Mouse (Mus musculus): ENCODE data around the gene Ugt3a1. TPM values are rescaled to one million over a fixed set of nuclear protein-coding genes. Genes with fewer than 3 reads are reported as not detected.
"Not testable (repeated sequence)": the region's sequence is repeated elsewhere in the genome, so short reads cannot be mapped to it uniquely, and the experiment has no call there.

The Ugt3a1 gene
- total RNA-seq (2012; rRNA removed) = not detected in 2 replicates

DNA sequence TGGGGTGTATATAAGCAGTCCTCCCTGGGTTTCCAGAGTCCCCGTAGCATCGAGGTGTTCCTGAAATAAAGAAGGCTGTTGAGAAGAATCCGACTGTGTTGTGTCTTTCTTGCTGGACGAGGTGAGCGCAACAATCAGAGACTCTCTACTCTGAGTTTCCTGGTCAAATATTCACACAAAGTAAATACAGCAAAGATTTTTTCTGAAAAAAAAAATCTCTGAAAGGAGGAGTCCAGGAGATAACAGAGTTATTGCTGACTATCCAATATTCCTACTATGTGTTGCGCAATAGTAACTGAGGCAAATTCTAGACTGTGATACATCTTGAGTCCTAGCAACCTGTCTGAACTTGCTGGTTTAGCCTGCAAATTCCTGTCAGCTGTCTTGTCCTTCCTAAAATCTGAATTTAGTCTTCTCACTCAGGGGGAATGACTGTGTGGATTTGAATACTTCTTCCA, at the start of gene Ugt3a1:
TSS of gene Ugt3a1 (plus strand) at position 51 of the 458 bp plus-strand sequence.
- in situ Hi-C loops (cut with MboI; ENCODE audit: low sequenced_read_pairs in 2 of 2, unreplicated experiment in 2 of 2) = no loop called here
- Histone ChIP-seq H3K4me3 (ENCODE audit: insufficient read depth in 1 of 2, low read depth in 1 of 2, low read length in 2 of 2, poor library complexity in 1 of 2, severe bottlenecking in 1 of 2) (no peak within 1 kb of the TSS), H3K27ac (ENCODE audit: insufficient read depth, low read depth, low read length, poor library complexity, severe bottlenecking) (no peak within 1 kb of the TSS), H3K9ac (ENCODE audit: insufficient read depth, low read depth, low read length, poor library complexity, severe bottlenecking) (no peak within 1 kb of the TSS), H3K9me3 (ENCODE audit: control insufficient read depth, insufficient read depth, low read depth, low read length) (no peaks in the 10 kb centered on the region), H3K4me1 (ENCODE audit: control insufficient read depth in 2 of 2, insufficient read depth in 2 of 2, low read length in 2 of 2, poor library complexity in 1 of 2) (no peaks in the 10 kb centered on the region), H3K36me3 (ENCODE audit: control insufficient read depth, insufficient read depth, low read length, poor library complexity, severe bottlenecking) (no peaks in the 10 kb centered on the region)
- no peak for DNase-seq (ENCODE audit: low read depth, low spot score)
- no peak for TF ChIP-seq HCFC1 (IDR thresholded peaks at IDR 0.05; ENCODE audit: borderline replicate concordance, insufficient read depth, low read length)

DNA sequence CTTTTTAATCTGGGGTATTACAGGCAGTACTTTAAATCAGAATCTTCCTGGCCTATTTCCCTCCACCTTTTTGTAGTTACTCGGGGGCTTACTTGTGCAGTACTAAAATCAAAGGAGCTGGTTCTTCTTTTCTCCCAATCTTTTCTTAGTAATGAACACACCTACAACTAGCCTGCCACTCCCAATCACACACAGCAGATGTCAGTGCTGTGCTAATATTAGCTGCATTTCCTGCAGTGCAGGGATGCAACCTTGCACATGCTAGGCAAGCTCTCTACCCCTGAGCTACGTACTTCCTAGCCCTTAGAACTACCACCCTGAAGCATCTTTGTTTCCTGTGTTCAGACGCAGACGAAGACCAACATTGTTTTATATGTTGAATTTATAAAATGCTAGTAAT, 45.8 kb upstream of the Ugt3a1 start:
- H3K36me3 ChIP-seq (ENCODE audit: control insufficient read depth, insufficient read depth, low read length, poor library complexity, severe bottlenecking); in situ Hi-C loops (cut with MboI; ENCODE audit: low sequenced_read_pairs in 2 of 2, unreplicated experiment in 2 of 2): not testable (repeated sequence)

DNA sequence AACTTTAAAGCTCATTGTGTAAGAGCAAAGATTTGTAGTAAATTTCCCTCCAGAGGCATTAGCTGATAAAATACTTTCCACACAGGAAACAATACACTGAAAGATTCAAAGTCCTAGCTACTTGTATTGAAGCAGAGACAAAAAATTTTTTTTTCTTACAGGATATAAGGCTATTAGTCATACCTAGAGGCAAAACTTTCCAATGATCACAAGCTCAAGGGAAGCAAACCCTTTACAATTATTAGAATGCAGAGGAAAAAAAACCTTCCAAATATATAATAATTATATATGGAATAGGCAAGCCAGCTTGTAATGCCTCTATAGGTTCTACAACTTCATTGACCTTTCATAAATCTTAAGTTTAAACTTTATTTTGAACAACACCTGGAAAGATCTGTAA, 30.3 kb upstream of the Ugt3a1 start:
- TF ChIP-seq HCFC1 (IDR thresholded peaks at IDR 0.05; ENCODE audit: borderline replicate concordance, insufficient read depth, low read length) (no peak), MAFK (IDR thresholded peaks at IDR 0.05; ENCODE audit: insufficient read depth, low read depth, low read length) (no peak), ZC3H11A (IDR thresholded peaks at IDR 0.05; ENCODE audit: borderline replicate concordance, low read depth, low read length) (no peak), CHD2 (IDR thresholded peaks at IDR 0.05; ENCODE audit: low read depth, low read length) (no peak), ZNF384 (IDR thresholded peaks at IDR 0.05; ENCODE audit: low read depth, low read length) (no peak)
- in situ Hi-C loops (cut with MboI; ENCODE audit: low sequenced_read_pairs in 2 of 2, unreplicated experiment in 2 of 2) = no loop called here
- DNase-seq (ENCODE audit: low read depth, low spot score) = no peak
- Histone ChIP-seq H3K4me3 (ENCODE audit: insufficient read depth in 1 of 2, low read depth in 1 of 2, low read length in 2 of 2, poor library complexity in 1 of 2, severe bottlenecking in 1 of 2) (no peak overlapping the region), H3K4me1 (ENCODE audit: control insufficient read depth in 2 of 2, insufficient read depth in 2 of 2, low read length in 2 of 2, poor library complexity in 1 of 2) (no peaks in the 10 kb centered on the region), H3K9me3 (ENCODE audit: control insufficient read depth, insufficient read depth, low read depth, low read length) (no peaks in the 10 kb centered on the region), H3K36me3 (ENCODE audit: control insufficient read depth, insufficient read depth, low read length, poor library complexity, severe bottlenecking) (no peaks in the 10 kb centered on the region), H3K27ac (ENCODE audit: insufficient read depth, low read depth, low read length, poor library complexity, severe bottlenecking) (no peak overlapping the region), H3K9ac (ENCODE audit: insufficient read depth, low read depth, low read length, poor library complexity, severe bottlenecking) (no peak overlapping the region)

More for the DNA sequence above, 45.8 kb upstream of the Ugt3a1 start:
- not testable (repeated sequence) for H3K4me3 ChIP-seq (ENCODE audit: insufficient read depth in 1 of 2, low read depth in 1 of 2, low read length in 2 of 2, poor library complexity in 1 of 2, severe bottlenecking in 1 of 2); DNase-seq (ENCODE audit: low read depth, low spot score); H3K4me1 ChIP-seq (ENCODE audit: control insufficient read depth in 2 of 2, insufficient read depth in 2 of 2, low read length in 2 of 2, poor library complexity in 1 of 2); H3K27ac ChIP-seq (ENCODE audit: insufficient read depth, low read depth, low read length, poor library complexity, severe bottlenecking); H3K9ac ChIP-seq (ENCODE audit: insufficient read depth, low read depth, low read length, poor library complexity, severe bottlenecking); H3K9me3 ChIP-seq (ENCODE audit: control insufficient read depth, insufficient read depth, low read depth, low read length)

DNA sequence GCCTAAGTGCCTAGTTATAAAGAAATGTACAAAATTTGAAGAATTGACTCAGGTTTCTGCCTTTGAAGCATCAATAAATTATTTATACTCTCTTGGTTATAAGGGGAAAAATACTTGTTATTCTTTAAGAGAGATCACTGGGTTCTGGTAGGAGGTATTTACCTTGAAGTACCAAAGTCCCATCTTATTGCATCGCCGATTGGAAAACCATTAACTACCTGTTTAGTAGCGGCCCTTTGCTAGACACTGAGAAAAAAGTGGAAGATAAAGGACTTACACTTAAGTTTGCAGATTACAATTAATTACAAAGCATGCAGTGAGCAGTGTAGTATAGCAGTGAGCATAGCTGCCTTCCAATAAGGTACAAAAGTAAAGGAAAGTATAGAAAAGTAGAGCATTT, 23.8 kb upstream of the Ugt3a1 start:
- no peak for TF ChIP-seq MAFK (IDR thresholded peaks at IDR 0.05; ENCODE audit: insufficient read depth, low read depth, low read length)
- no peak for TF ChIP-seq ZNF384 (IDR thresholded peaks at IDR 0.05; ENCODE audit: low read depth, low read length)
- TF ChIP-seq ZC3H11A (IDR thresholded peaks at IDR 0.05; ENCODE audit: borderline replicate concordance, low read depth, low read length) = no peak
- no peak for TF ChIP-seq CHD2 (IDR thresholded peaks at IDR 0.05; ENCODE audit: low read depth, low read length)
- TF ChIP-seq HCFC1 (IDR thresholded peaks at IDR 0.05; ENCODE audit: borderline replicate concordance, insufficient read depth, low read length) = no peak
- Histone ChIP-seq H3K36me3 (ENCODE audit: control insufficient read depth, insufficient read depth, low read length, poor library complexity, severe bottlenecking) (no peaks in the 10 kb centered on the region), H3K9me3 (ENCODE audit: control insufficient read depth, insufficient read depth, low read depth, low read length) (no peaks in the 10 kb centered on the region), H3K27ac (ENCODE audit: insufficient read depth, low read depth, low read length, poor library complexity, severe bottlenecking) (no peak overlapping the region), H3K9ac (ENCODE audit: insufficient read depth, low read depth, low read length, poor library complexity, severe bottlenecking) (no peak overlapping the region), H3K4me1 (ENCODE audit: control insufficient read depth in 2 of 2, insufficient read depth in 2 of 2, low read length in 2 of 2, poor library complexity in 1 of 2) (no peaks in the 10 kb centered on the region), H3K4me3 (ENCODE audit: insufficient read depth in 1 of 2, low read depth in 1 of 2, low read length in 2 of 2, poor library complexity in 1 of 2, severe bottlenecking in 1 of 2) (no peak overlapping the region)
- in situ Hi-C loops (cut with MboI; ENCODE audit: low sequenced_read_pairs in 2 of 2, unreplicated experiment in 2 of 2) = no loop called here
- no peak for DNase-seq (ENCODE audit: low read depth, low spot score)

DNA sequence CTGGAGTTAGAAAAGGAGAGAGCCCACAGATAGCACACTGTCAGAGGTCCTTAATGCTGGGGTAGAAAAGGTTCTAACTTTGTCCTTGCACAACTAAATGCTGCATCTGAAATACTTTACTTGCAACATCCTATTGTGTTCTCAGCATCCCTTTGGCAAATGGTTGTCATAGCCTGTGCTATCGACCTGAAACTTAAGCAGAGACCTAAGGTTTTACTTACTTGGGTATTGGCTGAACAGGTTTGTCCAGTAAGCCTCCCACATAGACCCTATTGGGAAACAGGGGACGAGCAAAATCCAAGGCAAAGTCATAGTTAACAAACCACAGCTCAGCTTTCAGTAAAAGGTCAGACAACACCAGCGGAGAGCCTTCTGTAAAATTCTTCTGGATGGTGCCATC, 16.1 kb upstream of the Ugt3a1 start:
- Histone ChIP-seq H3K9me3 (ENCODE audit: control insufficient read depth, insufficient read depth, low read depth, low read length) (no peaks in the 10 kb centered on the region), H3K36me3 (ENCODE audit: control insufficient read depth, insufficient read depth, low read length, poor library complexity, severe bottlenecking) (no peaks in the 10 kb centered on the region), H3K4me3 (ENCODE audit: insufficient read depth in 1 of 2, low read depth in 1 of 2, low read length in 2 of 2, poor library complexity in 1 of 2, severe bottlenecking in 1 of 2) (no peak overlapping the region), H3K27ac (ENCODE audit: insufficient read depth, low read depth, low read length, poor library complexity, severe bottlenecking) (no peak overlapping the region), H3K9ac (ENCODE audit: insufficient read depth, low read depth, low read length, poor library complexity, severe bottlenecking) (no peak overlapping the region), H3K4me1 (ENCODE audit: control insufficient read depth in 2 of 2, insufficient read depth in 2 of 2, low read length in 2 of 2, poor library complexity in 1 of 2) (no peaks in the 10 kb centered on the region)
- in situ Hi-C loops (cut with MboI; ENCODE audit: low sequenced_read_pairs in 2 of 2, unreplicated experiment in 2 of 2) = no loop called here
- TF ChIP-seq ZC3H11A (IDR thresholded peaks at IDR 0.05; ENCODE audit: borderline replicate concordance, low read depth, low read length) (no peak), ZNF384 (IDR thresholded peaks at IDR 0.05; ENCODE audit: low read depth, low read length) (no peak), MAFK (IDR thresholded peaks at IDR 0.05; ENCODE audit: insufficient read depth, low read depth, low read length) (no peak), HCFC1 (IDR thresholded peaks at IDR 0.05; ENCODE audit: borderline replicate concordance, insufficient read depth, low read length) (no peak), CHD2 (IDR thresholded peaks at IDR 0.05; ENCODE audit: low read depth, low read length) (no peak)
- no peak for DNase-seq (ENCODE audit: low read depth, low spot score)

All from ES-E14 (cell line).